Mouse (Mus musculus) kidney, postnatal 0 days (tissue): ENCODE data around the gene Bri3bp. TPM values are rescaled to one million over a fixed set of nuclear protein-coding genes. Genes with fewer than 3 reads are reported as not detected.

Source experiments
- ATAC-seq: fragments of 200-750 bp; cut with Nextera tagmentation; replicated peaks from 2 replicates; pipeline ENCODE4 v1.8.0; 2017; ENCODE audit warnings: low read depth, moderate number of reproducible peaks, moderate TSS enrichment, moderate library complexity; ENCODE audit not compliant: low FRiP score
- DNase-seq: peaks from one replicate; pipeline ENCODE4 v3.0.0-alpha.2; 2016; ENCODE audit warnings: low spot score
- H3K27ac ChIP-seq: fragments of 300-500 bp; sonication (generic); 2 replicates; pipeline ENCODE4 v1.5.1; 2014; ENCODE audit warnings: mild to moderate bottlenecking
- H3K27me3 ChIP-seq: fragments of 300-500 bp; sonication (generic); 2 replicates; pipeline ENCODE4 v1.6.1; 2014; ENCODE audit warnings: low read length, mixed read lengths; ENCODE audit not compliant: insufficient read depth
- H3K36me3 ChIP-seq: fragments of 300-500 bp; sonication (generic); 2 replicates; pipeline ENCODE4 v1.6.1; 2014; ENCODE audit warnings: low read length, mixed read lengths; ENCODE audit not compliant: insufficient read depth
- H3K4me1 ChIP-seq: fragments of 300-500 bp; sonication (generic); replicated peaks from 2 replicates; pipeline ENCODE4 v1.6.1; 2014; ENCODE audit warnings: antibody characterized with exemption, low read length, mixed read lengths; ENCODE audit not compliant: insufficient read depth
- H3K4me2 ChIP-seq: fragments of 300-500 bp; sonication (generic); 2 replicates; pipeline ENCODE4 v1.6.1; 2014; ENCODE audit warnings: mild to moderate bottlenecking, low read length, moderate library complexity, mixed read lengths
- H3K4me3 ChIP-seq: fragments of 300-500 bp; sonication (generic); replicated peaks from 2 replicates; pipeline ENCODE4 v1.5.1; 2014; ENCODE audit warnings: low read depth, low read length
- H3K9ac ChIP-seq: fragments of 300-500 bp; sonication (generic); 2 replicates; pipeline ENCODE4 v1.6.1; 2014; ENCODE audit warnings: low read depth, low read length
- H3K9me3 ChIP-seq: fragments of 300-500 bp; sonication (generic); replicated peaks from 2 replicates; pipeline ENCODE4 v1.6.1; 2016; ENCODE audit warnings: low read length, inconsistent platforms, mixed read lengths
- CTCF ChIP-seq: IDR thresholded peaks from 2 replicates; pipeline ENCODE4 v1.5.1; 2016; ENCODE audit warnings: antibody characterized with exemption, low read depth, mild to moderate bottlenecking, moderate library complexity
- WGBS: fragments of 180-500 bp; shearing (Covaris S2); extraction: QIAGEN DNeasy Blood & Tissue Kit; methylation state at CpG from one replicate; pipeline ENCODE4 v1.1.7; 2014; 5-methylcytosine and 5-hydroxymethylcytosine counted together
- polyA plus RNA-seq: library from polyadenylated mRNA; unstranded; fragments of >200 nt; fragmentation: Nextera tagmentation; extraction: Ambion mirVana; gene quantifications from 2 replicates; pipeline ENCODE4 v1.2.1, GENCODE M21; 2015

Bri3bp gene
- polyA plus RNA-seq, 1 experiment from 2014 or later: 47.2 TPM

- Histone ChIP-seq H3K27ac (no peak overlapping the region), H3K4me1 (peaks cover 15% of the 10 kb centered on the region), H3K9ac (no peak overlapping the region), H3K4me3 (no peak overlapping the region), H3K36me3 (0 out of 2 replicates have a peak, but pooled peaks cover 2% of the 10 kb centered on the region), H3K27me3 (no peaks in the 10 kb centered on the region), H3K4me2 (no peak overlapping the region), H3K9me3 (no peaks in the 10 kb centered on the region)
- WGBS: 81% methylated on average over 7 of the region's 7 CpGs
- TF ChIP-seq CTCF: no peak
- ATAC-seq (no peak), DNase-seq (no peak)
Observed at GRCm38 (mm10) chr5:125478037-125478436, 36.7 kb downstream of the Bri3bp start.

DNA sequence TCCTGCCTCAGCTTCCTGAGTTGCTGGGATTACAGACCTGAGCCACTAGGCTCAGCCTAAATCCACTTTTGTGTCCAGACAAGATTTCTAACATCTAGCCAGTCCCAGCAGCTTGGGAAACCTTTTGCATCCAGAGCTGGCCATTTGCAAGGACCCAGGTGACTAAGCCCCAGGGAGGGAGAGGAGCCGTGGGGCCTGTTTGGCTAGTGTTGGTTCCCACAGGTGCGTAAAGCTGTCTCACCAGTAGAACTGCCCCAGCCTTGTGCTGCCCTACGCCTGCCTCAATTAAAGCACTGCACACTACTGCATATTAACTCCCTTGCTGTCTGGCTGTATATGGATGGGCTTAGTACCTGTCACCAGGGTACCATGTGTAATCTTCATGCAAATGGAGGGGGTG, 38.0 kb downstream of the Bri3bp start:
- WGBS: 93% methylated on average over 3 of the region's 3 CpGs
- Histone ChIP-seq H3K4me2 (no peak overlapping the region), H3K4me3 (no peak overlapping the region), H3K36me3 (0 out of 2 replicates have a peak, but pooled peaks cover 4% of the 10 kb centered on the region), H3K27ac (no peak overlapping the region), H3K9me3 (no peaks in the 10 kb centered on the region), H3K4me1 (peaks cover 15% of the 10 kb centered on the region), H3K27me3 (no peaks in the 10 kb centered on the region), H3K9ac (no peak overlapping the region)
- no peak for ATAC-seq
- no peak for TF ChIP-seq CTCF
- DNase-seq: no peak

DNA sequence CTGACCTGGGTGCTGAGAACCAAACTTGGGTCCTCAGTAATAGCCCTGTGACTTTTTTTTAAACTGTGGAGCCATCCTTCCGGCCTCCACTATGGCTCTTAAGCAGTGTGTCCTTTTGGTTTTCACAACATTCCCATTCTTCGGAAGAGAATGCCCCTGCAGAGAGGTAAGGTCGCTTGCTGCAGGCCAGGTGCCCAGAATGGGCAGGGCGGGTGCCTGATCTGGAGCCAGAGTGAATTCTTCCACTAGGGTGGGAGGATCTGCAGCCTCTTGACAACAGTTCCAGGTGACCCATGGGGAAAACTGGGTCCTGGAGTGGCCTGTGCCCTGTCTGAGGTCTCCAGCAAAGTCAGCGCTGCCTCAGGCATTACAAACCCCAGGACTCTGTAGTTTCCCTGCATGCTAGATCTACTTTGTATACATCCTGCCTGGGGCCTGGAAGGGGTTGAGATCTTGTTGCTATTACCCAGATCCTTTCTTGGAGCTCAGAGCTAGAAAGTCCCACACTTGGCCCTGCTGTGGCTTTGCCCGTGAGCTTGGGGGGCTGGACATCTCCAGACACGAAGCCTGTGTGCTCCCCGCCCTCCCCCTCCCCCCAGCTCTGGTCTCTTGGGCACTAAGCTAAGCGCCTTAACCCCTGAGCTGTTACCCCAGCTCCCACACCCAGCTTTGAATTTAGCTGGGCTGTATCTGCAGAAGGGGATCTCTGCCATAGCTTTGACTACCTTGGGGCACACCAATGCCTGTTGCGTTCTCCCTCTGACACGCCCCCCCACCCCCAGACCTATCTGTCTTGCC, 39.3 kb downstream of the Bri3bp start:
- no peak for TF ChIP-seq CTCF
- no peaks in the 10 kb centered on the region for H3K27me3 ChIP-seq

GRCm38 (mm10) chr5:125482474-125482873, 41.1 kb downstream of the Bri3bp start:
- no peaks in the 10 kb centered on the region for H3K9me3 ChIP-seq
- 90% methylated on average over 7 of the region's 7 CpGs for WGBS
- ATAC-seq: no peak
- no peak overlapping the region for H3K4me2 ChIP-seq
- H3K36me3 ChIP-seq: 0 out of 2 replicates have a peak, but pooled peaks cover 7% of the 10 kb centered on the region
- DNase-seq: no peak
- TF ChIP-seq CTCF: no peak
- no peak overlapping the region for H3K9ac ChIP-seq
- no peaks in the 10 kb centered on the region for H3K27me3 ChIP-seq
- H3K4me3 ChIP-seq: no peak overlapping the region
- H3K4me1 ChIP-seq: peaks cover 8% of the 10 kb centered on the region; the same call in 1 of the 2 replicates
- no peak overlapping the region for H3K27ac ChIP-seq

More for the DNA sequence above, 39.3 kb downstream of the Bri3bp start:
- WGBS: 80% methylated on average over 11 of the region's 11 CpGs
- ATAC-seq (no peak), DNase-seq (no peak)
- no peak overlapping the region for H3K4me2 ChIP-seq
- H3K4me1 ChIP-seq: peaks cover 15% of the 10 kb centered on the region
- no peaks in the 10 kb centered on the region for H3K9me3 ChIP-seq
- H3K9ac ChIP-seq: no peak overlapping the region
- 0 out of 2 replicates have a peak, but pooled peaks cover 4% of the 10 kb centered on the region for H3K36me3 ChIP-seq
- no peak overlapping the region for H3K4me3 ChIP-seq
- H3K27ac ChIP-seq: no peak overlapping the region

DNA sequence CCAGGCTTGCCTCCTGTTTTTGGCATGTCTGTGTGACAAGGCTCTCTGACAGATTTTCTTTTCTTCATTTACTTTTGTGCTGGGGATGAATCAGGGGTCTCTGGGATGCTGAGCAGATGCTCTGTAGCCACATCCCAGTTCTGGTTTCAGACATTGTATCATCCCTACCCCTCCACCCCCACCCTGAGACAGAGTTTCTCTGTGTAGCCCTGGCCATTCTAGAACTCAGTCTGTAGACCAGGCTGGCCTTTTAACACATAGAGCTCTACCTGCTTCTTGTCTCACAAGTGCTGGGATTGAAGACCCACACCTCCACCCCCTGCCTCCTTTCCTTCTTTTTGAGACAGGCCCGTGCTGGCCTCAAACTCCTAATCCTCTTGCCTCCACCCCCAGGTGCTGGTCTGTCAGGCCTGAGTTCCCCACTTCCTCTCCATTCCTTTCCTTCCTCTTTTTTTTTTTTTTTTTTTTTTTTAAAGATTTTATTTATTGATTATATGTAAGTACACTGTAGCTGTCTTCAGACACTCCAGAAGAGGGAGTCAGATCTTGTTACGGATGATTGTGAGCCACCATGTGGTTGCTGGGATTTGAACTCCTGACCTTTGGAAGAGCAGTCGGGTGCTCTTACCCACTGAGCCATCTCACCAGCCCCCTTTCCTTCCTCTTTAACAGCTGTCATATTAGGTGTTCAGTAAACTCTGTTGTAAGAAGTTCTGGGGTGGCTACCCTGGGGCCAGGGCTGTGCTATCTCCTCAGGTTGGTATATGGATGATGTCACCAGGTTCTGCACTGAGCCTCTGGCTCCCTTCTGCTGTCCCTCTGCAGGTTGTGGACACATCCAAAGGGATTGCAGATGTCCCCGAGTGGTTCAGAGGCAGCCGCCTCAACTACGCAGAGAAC, 42.6 kb downstream of the Bri3bp start:
- H3K36me3 ChIP-seq: 0 out of 2 replicates have a peak, but pooled peaks cover 7% of the 10 kb centered on the region

DNA sequence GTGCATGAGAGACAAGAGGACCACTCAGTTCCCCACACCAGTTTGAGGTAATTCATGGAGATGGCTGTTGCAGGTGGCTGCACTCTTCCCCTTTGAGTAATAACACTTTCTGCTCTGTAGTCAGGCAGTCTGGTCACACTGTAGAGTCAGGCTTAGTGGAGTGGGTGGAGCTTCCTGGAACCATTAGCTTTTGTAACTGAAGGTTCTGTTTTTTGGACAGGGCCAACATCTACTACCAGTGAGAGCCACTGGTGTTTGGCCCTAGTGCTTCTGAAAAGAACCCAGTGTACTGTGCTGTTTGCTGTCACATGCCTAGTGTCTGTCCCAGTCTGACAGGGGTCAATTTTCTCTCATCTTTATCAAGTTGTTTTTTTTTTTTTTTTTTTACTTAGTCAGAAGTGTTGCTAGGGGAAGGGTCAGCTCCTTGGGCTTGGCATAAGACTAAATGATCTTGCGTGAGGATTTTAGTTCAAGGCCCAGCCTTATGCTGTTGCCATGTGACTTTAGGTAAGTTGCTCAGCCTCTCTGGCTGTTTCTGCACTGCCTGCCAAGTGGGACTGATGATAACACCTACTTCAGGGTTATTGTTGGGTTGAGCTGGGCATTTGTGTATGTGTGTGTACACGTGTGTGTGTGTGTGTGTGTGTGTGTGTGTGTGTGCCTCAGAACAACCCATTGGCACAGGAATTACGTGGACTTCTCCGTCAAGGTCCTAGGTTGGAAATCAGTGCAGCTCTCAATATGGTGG, 43.8 kb downstream of the Bri3bp start:
- no peak for TF ChIP-seq CTCF
- Histone ChIP-seq H3K9ac (no peak overlapping the region), H3K27me3 (no peaks in the 10 kb centered on the region), H3K4me1 (peaks cover 6% of the 10 kb centered on the region; the same call in 1 of the 2 replicates), H3K9me3 (no peaks in the 10 kb centered on the region), H3K4me2 (no peak overlapping the region), H3K27ac (no peak overlapping the region), H3K4me3 (no peak overlapping the region), H3K36me3 (peaks cover 7% of the 10 kb centered on the region; the same call in 1 of the 2 replicates)
- ATAC-seq (no peak), DNase-seq (no peak)
- 95% methylated on average over 4 of the region's 4 CpGs for WGBS

More for the DNA sequence above, 42.6 kb downstream of the Bri3bp start:
- H3K9ac ChIP-seq: no peak overlapping the region
- no peaks in the 10 kb centered on the region for H3K9me3 ChIP-seq
- H3K27ac ChIP-seq: no peak overlapping the region
- H3K4me3 ChIP-seq: no peak overlapping the region
- no peak for DNase-seq
- H3K4me2 ChIP-seq: no peak overlapping the region
- ATAC-seq: no peak
- no peaks in the 10 kb centered on the region for H3K27me3 ChIP-seq
- TF ChIP-seq CTCF: no peak
- 79% methylated on average over 5 of the region's 6 CpGs for WGBS
- H3K4me1 ChIP-seq: peaks cover 6% of the 10 kb centered on the region; the same call in 1 of the 2 replicates
